Mouse (Mus musculus): ENCODE data around the gene Msh3.
"Not testable (repeated sequence)": the region's sequence is repeated elsewhere in the genome, so short reads cannot be mapped to it uniquely, and the experiment has no call there.

Gene Msh3

DNA sequence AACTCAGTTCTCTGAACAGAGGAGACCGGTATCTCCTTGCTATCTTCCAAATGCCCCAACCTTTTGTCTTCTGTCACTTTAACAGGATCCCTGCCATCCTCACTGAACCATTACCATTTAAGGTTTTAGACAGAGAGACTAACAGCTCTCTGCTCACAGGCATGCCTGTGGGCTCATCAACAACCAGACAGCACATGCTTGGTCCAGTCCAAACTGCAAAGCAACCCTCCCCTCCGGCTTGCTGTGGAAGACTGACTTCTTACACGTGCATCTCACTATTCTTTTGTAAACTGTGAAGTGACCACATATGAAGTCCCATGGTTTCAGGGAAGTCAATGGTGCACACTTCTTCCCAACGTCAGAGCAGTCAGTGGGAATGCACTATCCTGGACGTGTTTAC lies 93.5 kb downstream of the Msh3 start:
- in situ Hi-C loops (cut with MboI, MseI) = loop anchor here (5.0 kb wide), 1 partner anchor 81 kb away; no protein-coding TSS in a partner anchor

DNA sequence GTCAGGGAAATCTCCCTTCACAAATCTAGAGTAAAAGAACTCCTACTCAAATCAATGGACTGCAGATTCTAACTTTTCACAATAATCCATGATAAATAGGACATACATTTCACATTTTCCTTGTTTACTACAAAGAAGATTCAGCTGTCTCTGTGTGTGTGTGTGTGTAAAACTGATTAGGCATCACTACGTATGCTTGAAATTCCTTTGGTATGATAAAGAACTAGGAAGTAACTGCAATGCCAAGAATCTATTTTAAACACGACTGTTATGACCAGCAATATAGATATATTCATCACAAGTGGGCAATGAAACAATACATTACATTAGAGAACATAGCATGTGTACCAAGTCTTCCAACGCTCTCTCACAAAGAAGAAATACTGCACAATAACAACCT lies 99.3 kb downstream of the Msh3 start:
- in situ Hi-C loops (cut with MboI, MseI) = no loop called here

DNA sequence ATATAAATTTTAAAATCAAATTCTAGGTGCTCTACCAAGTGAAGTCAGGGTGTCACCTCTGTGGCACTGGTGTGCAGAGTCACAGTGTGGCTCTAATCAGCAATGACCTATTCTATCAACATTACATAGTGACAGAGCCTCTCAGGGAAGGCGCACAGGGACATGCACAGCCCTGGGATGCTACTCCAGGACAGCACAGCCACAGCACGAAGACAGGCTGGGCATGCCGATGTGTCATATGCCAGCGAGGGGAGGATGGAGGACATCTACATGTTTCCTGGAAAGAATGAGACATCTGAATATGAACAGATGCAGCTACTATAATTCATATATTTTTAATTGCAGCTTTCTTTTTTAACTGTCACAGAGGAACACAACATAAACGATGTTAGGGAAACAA lies 101.0 kb downstream of the Msh3 start:
- in situ Hi-C loops (cut with MboI, MseI) = no loop called here

DNA sequence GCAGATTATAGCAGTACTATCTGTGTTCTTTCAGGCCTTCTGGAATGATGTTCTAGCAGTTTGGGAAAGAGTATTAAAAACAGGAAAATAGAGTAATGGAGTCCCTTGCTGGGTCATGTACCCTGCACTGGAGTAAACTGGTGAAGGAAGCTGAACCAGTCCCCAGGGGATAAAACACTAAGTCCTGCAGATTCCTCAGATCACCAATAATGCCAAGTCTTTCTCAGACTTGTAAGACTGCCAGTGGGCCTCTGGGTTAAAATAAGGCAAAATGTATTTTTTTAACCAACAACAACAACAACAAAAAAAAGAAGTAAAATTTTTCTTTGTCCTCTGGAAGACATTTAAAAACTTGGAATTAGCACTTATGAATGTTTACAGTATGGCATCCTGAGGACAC lies 102.5 kb downstream of the Msh3 start:
- in situ Hi-C loops (cut with MboI, MseI) = no loop called here

DNA sequence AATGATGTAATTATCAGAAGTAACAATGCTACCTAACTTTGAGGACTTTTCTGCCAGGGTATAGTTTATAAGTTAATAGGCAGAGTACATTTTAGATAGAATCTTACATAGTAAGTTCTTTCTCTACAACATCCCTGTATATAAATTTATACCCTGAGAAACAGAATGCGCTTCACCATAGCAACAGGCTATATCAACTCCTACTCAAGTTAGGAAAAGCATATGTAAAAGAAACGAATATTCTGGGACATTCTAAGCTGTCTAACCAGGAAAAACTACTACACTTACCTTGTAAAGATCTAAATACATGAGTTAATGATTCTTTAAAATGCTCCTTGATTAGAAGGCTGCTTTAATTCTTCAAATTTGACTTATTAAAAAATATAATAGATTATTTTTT lies 107.2 kb downstream of the Msh3 start:
- in situ Hi-C loops (cut with MboI, MseI) = no loop called here

DNA sequence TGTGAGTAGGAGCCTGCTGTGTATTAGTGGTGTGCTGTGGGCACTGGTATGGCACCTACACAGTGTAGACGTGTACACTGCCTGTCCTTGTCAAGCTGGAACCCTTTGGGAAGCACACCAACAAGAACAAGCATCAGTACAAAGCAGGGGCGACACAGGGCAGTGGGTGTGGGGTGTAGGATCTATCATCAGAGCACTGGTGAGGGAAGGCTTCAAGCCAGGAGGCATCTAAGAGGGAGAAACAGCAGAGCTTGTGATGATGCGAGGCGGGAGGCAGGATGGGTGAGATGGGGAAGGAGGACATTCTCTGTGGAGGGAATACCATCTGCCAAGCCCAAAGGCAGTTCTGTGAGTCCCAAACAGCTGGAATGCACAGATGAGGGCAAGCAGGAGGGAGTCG lies 107.8 kb downstream of the Msh3 start:
- in situ Hi-C loops (cut with MboI, MseI) = no loop called here

DNA sequence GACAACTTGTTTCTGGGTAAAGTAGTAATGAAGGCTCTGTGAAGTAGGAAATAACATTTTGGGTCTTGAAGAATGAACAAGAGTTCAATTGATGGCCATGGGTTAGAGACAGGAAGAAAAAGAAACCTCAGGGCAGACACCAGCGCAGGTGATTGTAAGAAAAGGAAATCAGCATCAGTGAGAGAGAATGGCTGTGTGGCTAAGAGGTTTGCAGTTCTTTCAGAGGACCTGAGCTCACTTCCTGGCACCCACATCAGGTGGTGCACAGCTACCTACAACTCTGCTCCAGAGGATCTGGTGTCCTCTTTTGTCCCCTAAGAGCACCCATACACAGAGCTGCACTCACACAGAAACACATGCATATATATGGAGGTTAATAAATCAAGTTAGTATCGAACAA lies 110.1 kb downstream of the Msh3 start:
- in situ Hi-C loops (cut with MboI, MseI) = no loop called here

DNA sequence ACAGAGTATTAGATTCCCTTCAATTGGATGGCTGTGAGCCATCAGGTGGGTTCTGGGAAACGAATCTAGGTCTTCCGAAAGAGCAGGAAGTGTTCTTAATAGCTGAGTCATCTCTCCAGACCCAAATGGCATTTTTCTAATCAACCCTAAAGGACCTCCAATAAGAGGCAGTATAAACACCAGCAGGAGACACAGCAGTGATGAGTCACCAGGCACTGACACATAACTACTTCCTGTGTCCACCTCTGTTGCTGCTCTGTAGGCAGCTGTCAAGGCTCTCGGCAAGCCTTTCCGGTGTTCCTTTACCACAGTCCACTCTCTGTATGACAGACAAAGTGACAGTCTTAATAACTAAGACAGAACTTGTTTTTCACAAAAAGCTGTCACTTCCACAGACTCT lies 113.4 kb downstream of the Msh3 start:
- in situ Hi-C loops (cut with MboI, MseI) = no loop called here

DNA sequence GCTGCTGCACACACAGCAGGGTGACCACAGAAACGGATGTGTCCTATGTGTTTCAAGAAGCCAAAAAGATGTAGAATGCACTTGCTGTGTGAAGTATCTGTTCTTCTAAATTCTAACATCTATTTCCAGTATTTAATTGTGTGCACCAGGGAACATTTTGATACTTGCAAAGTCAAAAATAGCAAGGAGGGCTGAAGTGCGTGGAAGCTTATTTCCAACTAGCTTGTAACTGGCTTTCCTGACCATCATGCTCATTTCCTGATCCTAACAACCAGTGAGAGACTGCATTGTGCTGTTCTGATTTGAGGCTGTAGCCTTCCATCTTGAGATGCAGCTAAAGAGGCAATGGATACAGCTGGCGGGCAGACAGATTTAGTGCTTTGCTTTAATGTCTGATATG lies 116.9 kb downstream of the Msh3 start:
- in situ Hi-C loops (cut with MboI, MseI) = no loop called here

DNA sequence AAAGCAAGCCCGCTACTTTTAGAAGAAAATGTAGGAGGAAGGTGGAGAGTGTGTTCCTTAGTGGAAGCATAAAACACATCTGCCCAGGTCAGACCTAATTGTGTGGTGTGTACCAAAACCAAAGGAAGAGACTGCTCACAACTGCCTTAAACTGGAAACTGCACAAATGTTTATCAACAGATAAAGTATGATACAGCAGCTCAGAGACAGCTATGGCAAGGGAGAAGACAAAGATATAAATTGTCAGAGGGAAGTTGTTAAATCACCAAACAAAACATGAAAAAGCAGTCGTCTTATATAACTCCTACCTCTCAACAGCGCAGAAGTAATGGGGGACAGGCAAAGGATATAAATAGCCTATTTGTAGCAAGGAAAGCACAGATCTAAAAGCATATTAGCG lies 117.8 kb downstream of the Msh3 start:
- in situ Hi-C loops (cut with MboI, MseI) = no loop called here

DNA sequence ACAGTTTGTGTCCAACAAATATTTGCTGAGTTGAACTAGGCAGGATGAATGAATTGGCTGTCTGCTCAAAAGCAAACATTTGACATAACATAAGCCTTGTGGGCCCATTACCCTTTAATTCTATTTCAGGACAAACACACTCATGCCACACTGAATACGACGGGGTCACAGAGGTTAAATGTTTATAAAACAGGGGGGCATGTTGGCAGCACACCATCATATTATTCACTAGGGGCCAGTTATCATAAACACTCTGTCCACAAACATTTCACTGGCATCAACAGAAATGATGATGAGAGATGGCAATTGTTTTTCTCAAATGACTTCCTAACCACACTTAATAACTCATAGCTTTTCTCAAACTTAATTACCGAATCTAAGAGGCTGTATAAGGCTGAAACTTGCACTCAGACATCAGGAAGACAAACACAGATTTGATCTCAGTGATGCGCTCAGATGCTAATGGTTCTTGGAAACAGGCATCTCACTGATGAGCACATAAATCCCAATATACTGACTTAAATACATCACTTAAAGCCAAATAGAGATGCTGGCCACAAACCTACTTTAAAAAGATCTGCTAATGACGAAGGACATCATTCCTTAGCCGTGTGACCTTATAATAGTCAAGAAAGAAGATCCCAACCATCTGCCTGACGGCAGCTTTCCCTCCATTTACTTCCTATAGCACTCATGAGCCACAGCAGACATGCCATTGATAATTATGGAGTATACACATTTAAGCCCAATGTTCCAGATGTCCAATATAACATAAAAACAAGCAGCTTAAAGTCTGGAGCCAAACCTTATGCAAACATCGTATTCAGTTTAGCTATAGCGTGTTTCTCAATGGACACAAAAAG lies 122.5 kb downstream of the Msh3 start:
- in situ Hi-C loops (cut with MboI, MseI) = no loop called here

DNA sequence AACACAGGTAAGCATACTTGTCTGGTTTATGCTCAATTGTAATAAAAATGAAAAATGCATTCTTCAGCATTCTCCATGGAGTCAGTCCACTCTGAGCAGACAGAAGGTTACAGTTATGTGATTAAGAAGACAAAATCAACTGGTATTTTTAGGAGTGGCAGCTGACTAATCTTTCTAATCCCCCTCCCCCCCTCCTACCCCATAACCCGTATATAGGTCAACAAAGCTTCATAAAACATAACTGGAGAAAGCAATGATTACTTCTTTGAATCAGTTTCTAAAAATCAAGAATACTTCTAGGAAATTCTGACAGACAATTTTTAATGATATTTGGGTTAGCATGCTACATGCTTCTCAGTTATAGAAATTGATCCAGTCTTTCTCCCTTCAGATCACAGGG lies 126.8 kb downstream of the Msh3 start:
- in situ Hi-C loops (cut with MboI, MseI) = no loop called here

DNA sequence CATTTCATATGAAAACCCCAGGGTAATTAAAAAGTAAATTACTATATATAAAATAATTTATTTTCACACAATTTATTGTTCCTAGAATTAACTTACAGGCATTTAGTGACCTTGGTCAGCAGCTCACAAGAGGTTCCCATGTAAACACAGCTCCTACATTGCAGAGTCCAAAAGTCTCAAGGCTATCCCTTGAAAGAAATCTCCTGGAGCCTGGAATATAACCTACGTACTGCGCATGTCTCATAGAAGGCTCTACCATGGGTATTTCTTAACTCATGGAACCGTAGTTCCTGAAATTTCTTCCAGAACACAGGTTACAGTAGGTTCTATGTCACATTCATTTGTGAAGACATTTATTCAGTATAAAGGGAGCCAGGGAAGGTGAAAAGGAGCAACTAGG lies 131.2 kb downstream of the Msh3 start:
- in situ Hi-C loops (cut with MboI, MseI) = no loop called here

DNA sequence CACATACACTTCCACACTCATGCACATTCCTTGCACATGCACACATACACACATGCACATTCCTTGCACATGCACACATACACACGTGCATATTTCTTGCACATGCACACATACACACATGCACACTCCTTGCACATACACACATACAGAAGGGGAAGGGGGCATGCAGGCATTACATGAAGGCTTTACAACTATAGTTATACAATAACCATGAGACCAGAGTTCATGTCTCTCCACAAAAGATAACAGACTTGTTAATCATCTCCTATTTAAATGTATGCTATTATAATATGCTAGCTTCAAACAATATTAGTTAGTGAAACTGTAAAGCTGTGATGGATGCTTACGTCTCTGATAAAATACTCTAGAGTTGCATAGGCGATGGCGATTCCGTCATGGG lies 132.0 kb downstream of the Msh3 start:
- in situ Hi-C loops (cut with MboI, MseI) = no loop called here

DNA sequence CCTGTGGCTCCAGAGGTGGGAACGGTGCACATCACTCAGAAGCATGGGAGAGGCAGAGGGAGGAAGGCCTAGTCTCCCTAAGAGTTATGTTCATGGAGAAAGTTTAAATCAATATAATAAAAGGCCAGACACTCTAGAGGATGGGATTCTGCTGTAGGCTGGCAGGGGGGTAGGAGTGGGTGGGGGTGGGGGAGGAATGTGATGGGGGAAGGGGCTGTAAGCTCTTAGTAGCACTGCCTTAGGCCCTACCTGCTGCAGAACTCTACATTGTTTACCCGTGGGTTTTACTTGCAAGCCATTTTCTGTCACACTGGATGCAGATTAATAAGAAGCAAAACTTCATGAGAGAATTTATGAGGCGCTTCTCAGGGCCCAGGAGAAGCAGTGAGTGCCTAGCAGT lies 135.0 kb downstream of the Msh3 start:
- in situ Hi-C loops (cut with MboI, MseI) = no loop called here

DNA sequence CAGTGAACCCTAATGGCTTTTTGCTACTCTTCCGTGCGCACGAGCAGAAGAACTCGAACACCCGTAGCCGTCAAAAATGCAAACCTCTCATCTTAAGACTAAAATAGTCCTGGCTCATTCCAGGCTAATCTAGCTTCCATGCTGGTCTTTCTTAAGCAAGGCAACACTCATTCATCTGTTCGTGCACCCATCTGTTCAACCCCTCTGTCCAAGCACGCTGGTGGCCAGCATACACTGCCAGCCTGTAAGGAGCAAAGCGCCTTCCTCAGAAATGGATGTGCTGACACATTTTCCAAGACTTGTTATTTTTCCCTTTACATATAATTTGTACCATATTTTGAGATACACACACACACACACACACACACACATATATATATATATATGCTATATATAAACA lies 137.6 kb downstream of the Msh3 start:
- in situ Hi-C loops (cut with MboI, MseI) = no loop called here

DNA sequence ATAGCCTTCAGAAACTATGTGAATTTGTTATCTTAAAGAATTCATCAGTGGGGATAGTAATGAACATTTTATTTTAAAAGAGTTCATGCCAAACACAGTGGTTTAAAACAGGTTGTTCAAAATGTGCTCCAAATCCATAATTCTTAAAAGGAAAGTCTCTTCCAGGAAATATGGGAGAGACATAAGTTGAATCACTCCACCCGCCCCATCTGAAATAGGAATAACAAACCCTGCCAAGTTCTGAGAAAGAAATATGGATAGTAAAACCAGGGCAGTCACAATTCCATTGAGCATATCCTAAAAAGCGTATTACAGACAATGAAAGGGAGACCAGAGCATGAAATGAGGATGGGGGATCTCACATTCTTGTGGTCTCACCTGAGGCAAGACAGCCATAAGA lies 157.9 kb downstream of the Msh3 start:
- in situ Hi-C loops (cut with MboI, MseI) = no loop called here

DNA sequence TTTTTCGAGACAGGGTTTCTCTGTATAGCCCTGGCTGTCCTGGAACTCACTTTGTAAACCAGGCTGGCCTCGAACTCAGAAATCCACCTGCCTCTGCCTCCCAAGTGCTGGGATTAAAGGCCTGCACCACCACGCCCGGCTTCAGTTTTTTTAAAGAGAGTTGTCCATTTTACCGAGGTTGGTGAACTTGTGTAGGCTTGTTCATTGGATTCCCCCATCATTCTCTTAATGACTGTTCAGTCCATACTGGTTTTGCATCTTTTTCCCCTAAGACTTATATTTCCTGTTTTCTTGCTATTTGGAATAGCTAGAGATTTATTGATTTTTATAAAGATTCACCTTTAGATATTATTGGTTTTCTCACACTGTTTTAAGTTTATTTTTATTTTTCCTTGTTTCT lies 161.0 kb downstream of the Msh3 start:
- in situ Hi-C loops (cut with MboI, MseI) = not testable (repeated sequence)

DNA sequence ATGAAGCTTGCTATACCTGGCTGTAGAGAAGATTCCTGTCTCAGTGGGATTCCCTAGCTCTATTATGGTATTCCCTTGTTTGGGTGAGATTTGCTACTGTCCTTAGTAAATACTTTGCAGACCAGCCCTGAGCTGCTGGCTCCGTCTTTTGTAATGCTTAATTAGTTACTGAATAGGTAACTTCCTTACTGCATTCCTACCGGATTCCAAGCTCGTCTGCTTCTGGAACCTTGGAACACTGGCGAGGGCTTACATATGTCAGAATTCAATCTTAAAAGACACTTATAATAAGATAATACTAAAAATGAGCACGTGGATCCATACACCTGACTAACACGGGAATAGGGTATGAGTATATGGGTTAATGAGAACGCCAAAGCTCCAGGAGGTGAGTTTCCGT lies 182.1 kb downstream of the Msh3 start:
- in situ Hi-C loops (cut with MboI, MseI) = not testable (repeated sequence)
